Mouse (Mus musculus) urinary bladder, postnatal 36 days (tissue): Measurements from ENCODE around the gene Cxcl14.

Experiments
- DNase-seq, 2 experiments: peaks; one replicate each; pipeline ENCODE4 v3.0.0; 2022; ENCODE audit warnings: low spot score in 2 of 2, mixed read lengths in 1 of 2

Cxcl14 gene

GRCm38 (mm10) chr13:56251176-56251923, 45.0 kb downstream of the Cxcl14 start:
- no peak for DNase-seq

GRCm38 (mm10) chr13:56250551-56251161, 45.7 kb downstream of the Cxcl14 start:
- no peak for DNase-seq

GRCm38 (mm10) chr13:56249593-56250341, 46.6 kb downstream of the Cxcl14 start:
- DNase-seq = no peak

- DNase-seq = no peak
These were observed 53.2 kb downstream of the Cxcl14 start for GRCm38 (mm10) chr13:56243104-56243503.

- no peak for DNase-seq
These were observed 56.2 kb downstream of the Cxcl14 start for GRCm38 (mm10) chr13:56240012-56240770.
